Mouse (Mus musculus): ENCODE data around the gene Olfr788. TPM values are rescaled to one million over a fixed set of nuclear protein-coding genes. Genes with fewer than 3 reads are reported as not detected.

The Olfr788 gene
- polyA plus RNA-seq (2017; shearing (Covaris generic)): not detected

- no peak for ATAC-seq
These were observed at the start of gene Olfr788 for GRCm38 (mm10) chr10:129470698-129471097. Gene Olfr788, plus strand, starts transcription at chr10:129470998.

- no peak for ATAC-seq
These were observed 43.8 kb upstream of the Olfr788 start, which contains the start of gene Olfr786 for GRCm38 (mm10) chr10:129427006-129427405. Gene Olfr786, plus strand, starts transcription at chr10:129427306.

GRCm38 (mm10) chr10:129461562-129461961 lies 9.2 kb upstream of the Olfr788 start, which contains the start of gene Olfr787:
Gene Olfr787, plus strand, starts transcription at chr10:129461862.
- no peak for ATAC-seq

- ATAC-seq: no peak
These were observed 2.5 kb downstream of the Olfr788 start for GRCm38 (mm10) chr10:129473256-129473655.

GRCm38 (mm10) chr10:129473723-129474122 lies 2.9 kb downstream of the Olfr788 start:
- ATAC-seq: no peak

- ATAC-seq: no peak
These were observed 13.7 kb downstream of the Olfr788 start, which contains the start of gene Olfr789 for GRCm38 (mm10) chr10:129484452-129484851. Gene Olfr789, plus strand, starts transcription at chr10:129484752.

GRCm38 (mm10) chr10:129490101-129490500 lies 19.3 kb downstream of the Olfr788 start:
- no peak for ATAC-seq

GRCm38 (mm10) chr10:129498192-129498591 lies 27.4 kb downstream of the Olfr788 start, which contains the start of gene Olfr790:
Gene Olfr790, plus strand, starts transcription at chr10:129498492.
- no peak for ATAC-seq

- ATAC-seq: no peak
These were observed 50.7 kb downstream of the Olfr788 start, which contains the start of gene Olfr791 for GRCm38 (mm10) chr10:129521492-129521891. Gene Olfr791, plus strand, starts transcription at chr10:129521792.

Other genes with a start within 250 kb of the Olfr788 start
- not detected for gene Olfr774, start 234.8 kb upstream of the Olfr788 start, polyA plus RNA-seq (2017; shearing (Covaris generic))
- not detected for gene Olfr775, start 222.6 kb upstream of the Olfr788 start, polyA plus RNA-seq (2017; shearing (Covaris generic))
- not detected for gene Olfr776, start 211.9 kb upstream of the Olfr788 start, polyA plus RNA-seq (2017; shearing (Covaris generic))
- gene Olfr777, start 199.5 kb upstream of the Olfr788 start, polyA plus RNA-seq (2017; shearing (Covaris generic)): not detected
- not detected for gene Olfr780, start 152.9 kb upstream of the Olfr788 start, polyA plus RNA-seq (2017; shearing (Covaris generic))
- not detected for gene Olfr781, start 142.1 kb upstream of the Olfr788 start, polyA plus RNA-seq (2017; shearing (Covaris generic))
- gene Olfr782, start 122.1 kb upstream of the Olfr788 start, polyA plus RNA-seq (2017; shearing (Covaris generic)): not detected
- not detected for gene Olfr784, start 86.9 kb upstream of the Olfr788 start, polyA plus RNA-seq (2017; shearing (Covaris generic))
- not detected for gene Olfr785, start 65.6 kb upstream of the Olfr788 start, polyA plus RNA-seq (2017; shearing (Covaris generic))
- gene Olfr786, start 43.7 kb upstream of the Olfr788 start, polyA plus RNA-seq (2017; shearing (Covaris generic)): not detected
- gene Olfr787, start 9.1 kb upstream of the Olfr788 start, polyA plus RNA-seq (2017; shearing (Covaris generic)): under 1 TPM in 2 of 3 experiments, not detected in 1; 0.18 to 0.20 TPM
- gene Olfr789, start 13.8 kb downstream of the Olfr788 start, polyA plus RNA-seq (2017; shearing (Covaris generic)): not detected
- gene Olfr790, start 27.5 kb downstream of the Olfr788 start, polyA plus RNA-seq (2017; shearing (Covaris generic)): not detected
- not detected for gene Olfr791, start 50.8 kb downstream of the Olfr788 start, polyA plus RNA-seq (2017; shearing (Covaris generic))
- not detected for gene Olfr792, start 68.2 kb downstream of the Olfr788 start, polyA plus RNA-seq (2017; shearing (Covaris generic))
- not detected for gene Olfr794, start 96.7 kb downstream of the Olfr788 start, polyA plus RNA-seq (2017; shearing (Covaris generic))
- gene Olfr796, start 141.6 kb downstream of the Olfr788 start, polyA plus RNA-seq (2017; shearing (Covaris generic)): not detected
- under 1 TPM in 1 of 3 experiments, not detected in 2; 0.13 TPM for gene Olfr798, start 156.9 kb downstream of the Olfr788 start, polyA plus RNA-seq (2017; shearing (Covaris generic))
- gene Olfr799, start 166.5 kb downstream of the Olfr788 start, polyA plus RNA-seq (2017; shearing (Covaris generic)): not detected
- gene Olfr800, start 186.7 kb downstream of the Olfr788 start, polyA plus RNA-seq (2017; shearing (Covaris generic)): not detected
- under 1 TPM in 1 of 3 experiments, not detected in 2; 0.75 TPM for gene Olfr801, start 202.9 kb downstream of the Olfr788 start, polyA plus RNA-seq (2017; shearing (Covaris generic))
- gene Olfr802, start 217.2 kb downstream of the Olfr788 start, polyA plus RNA-seq (2017; shearing (Covaris generic)): not detected
- not detected for gene Olfr803, start 223.3 kb downstream of the Olfr788 start, polyA plus RNA-seq (2017; shearing (Covaris generic))
- gene Olfr804, start 232.2 kb downstream of the Olfr788 start, polyA plus RNA-seq (2017; shearing (Covaris generic)): not detected